Mouse (Mus musculus) E14TG2a.4 (cell line): ENCODE data around the gene Ccdc85b.

Experiments used
- CTCF ChIP-seq: conservative IDR thresholded peaks from 2 replicates; pipeline ENCODE4 v1.5.1; 2014; ENCODE audit warnings: low read length
- NANOG ChIP-seq: IDR thresholded peaks from 2 replicates; pipeline ENCODE4 v1.6.1; 2014; ENCODE audit warnings: borderline replicate concordance, low read length, mixed read lengths
- POU5F1 ChIP-seq: IDR thresholded peaks from 2 replicates; pipeline ENCODE4 v1.6.1; 2014; ENCODE audit warnings: low read length, borderline replicate concordance

- no peak for TF ChIP-seq CTCF
- no peak for TF ChIP-seq POU5F1
- no peak for TF ChIP-seq NANOG
These were observed at the start of gene Ccdc85b for GRCm38 (mm10) chr19:5457746-5458442.
